Mouse (Mus musculus) gastrocnemius, postnatal 25 days (tissue): ENCODE data around the gene Mtmr4. TPM values are rescaled to one million over a fixed set of nuclear protein-coding genes. Genes with fewer than 3 reads are reported as not detected.

ENCODE experiments used
- DNase-seq: peaks from one replicate; pipeline ENCODE4 v3.0.0; 2022
- total RNA-seq, 2 experiments: library from RNA; stranded (reverse); gene quantifications; 1 replicate in 1 of 2; 2 replicates in 1 of 2; pipeline ENCODE4 v1.2.3; 2021

Mtmr4 gene
- total RNA-seq, 2 experiments from 2014 or later = 9.9 to 13.0 TPM

- no peak for DNase-seq
These were observed 24.0 kb downstream of the Mtmr4 start for GRCm38 (mm10) chr11:87615952-87616351.

DNA sequence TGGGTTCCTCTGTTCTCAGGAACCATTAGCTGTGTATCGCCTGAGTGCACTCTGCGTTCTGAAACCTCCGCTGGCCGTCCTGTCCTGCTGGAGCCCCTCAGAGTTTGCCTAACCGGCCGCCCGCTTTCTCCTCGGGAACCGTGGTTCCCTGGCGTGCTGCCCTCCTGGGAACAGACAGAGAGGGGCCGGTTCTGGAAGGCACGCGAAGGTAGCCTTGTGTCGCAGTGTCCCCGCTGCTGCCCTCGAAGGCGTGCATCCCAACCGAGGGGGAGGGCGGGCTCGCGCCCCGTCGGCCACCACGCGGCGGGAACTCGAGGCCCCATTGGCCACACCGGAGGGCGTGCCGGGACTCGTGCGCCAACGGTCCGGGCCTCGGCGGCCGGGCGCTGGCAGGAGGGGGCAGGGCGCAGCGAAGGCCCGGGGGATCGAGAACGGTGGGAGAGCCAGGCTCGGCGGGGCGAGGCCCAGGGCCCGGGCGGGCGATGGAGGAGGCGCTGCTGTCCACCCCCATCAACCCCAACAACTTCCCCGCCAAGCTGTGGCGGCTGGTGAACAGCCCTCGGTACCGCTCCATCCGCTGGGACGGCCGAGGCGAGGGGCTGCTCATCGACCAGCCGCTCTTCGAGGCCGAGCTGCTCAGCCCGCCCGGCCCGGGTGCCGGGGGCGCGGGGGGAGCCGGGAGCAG lies 25.0 kb downstream of the Mtmr4 start, which contains the start of gene Hsf5:
TSS of gene Hsf5 (plus strand) at position 375 of the 685 bp plus-strand sequence.
- DNase-seq = no peak

DNA sequence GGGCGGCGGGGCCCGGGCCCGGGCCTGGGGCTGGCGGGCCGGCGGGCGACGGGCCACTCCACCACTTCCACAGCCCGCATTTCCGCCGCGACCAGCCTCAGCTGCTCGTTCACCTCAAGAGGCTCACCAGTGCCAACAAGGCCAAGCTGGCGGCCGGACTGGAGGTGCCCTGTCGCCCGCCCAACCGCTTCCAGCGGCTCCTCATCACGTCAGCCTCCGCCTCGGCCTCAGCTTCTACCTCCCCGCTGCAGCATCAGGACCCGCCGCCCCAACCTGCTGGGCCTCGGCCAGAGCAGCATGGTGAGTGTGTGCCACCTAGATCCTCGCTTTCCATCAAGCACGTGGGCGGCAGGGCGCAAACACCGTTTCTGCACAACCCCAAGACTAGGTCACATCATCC lies 25.6 kb downstream of the Mtmr4 start:
- DNase-seq = no peak

DNA sequence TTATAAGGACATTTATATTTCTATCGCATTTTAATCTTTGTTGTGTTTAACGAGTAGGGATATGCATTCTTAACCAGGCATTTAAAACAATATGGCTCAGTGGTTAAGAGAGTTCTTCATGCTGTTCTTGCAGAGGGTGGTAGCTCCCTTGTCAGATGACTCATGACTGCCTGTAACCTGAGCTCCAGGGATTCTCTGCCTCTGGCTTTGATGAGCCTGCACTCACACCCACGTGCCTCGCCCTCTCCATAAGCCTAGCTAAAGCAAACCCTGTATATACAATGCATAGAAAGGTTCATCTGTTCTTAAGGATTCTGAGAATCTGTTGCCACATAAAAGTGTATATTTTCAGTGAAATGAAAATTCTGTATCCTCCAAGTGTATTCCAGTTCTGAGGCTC lies 31.2 kb downstream of the Mtmr4 start:
- no peak for DNase-seq

DNA sequence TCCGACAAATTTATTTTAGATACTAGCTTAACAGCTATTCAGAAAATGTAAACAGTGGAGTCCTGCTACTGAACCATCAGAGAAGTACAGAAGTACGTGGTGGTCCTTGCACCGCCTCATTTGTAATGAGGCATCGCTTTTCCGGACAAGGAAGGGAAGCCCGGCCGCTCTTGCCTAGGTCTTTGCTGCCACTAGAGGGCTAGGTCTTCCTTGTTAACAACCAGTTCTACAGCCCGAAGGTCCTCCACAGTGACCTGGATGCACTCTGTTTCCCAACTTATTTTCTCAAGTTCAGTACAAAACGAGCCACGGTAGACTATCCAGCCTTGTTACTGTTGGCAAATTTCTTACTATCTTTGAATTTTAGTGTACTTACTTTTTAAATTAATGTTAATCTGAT lies 37.9 kb downstream of the Mtmr4 start:
- no peak for DNase-seq

DNA sequence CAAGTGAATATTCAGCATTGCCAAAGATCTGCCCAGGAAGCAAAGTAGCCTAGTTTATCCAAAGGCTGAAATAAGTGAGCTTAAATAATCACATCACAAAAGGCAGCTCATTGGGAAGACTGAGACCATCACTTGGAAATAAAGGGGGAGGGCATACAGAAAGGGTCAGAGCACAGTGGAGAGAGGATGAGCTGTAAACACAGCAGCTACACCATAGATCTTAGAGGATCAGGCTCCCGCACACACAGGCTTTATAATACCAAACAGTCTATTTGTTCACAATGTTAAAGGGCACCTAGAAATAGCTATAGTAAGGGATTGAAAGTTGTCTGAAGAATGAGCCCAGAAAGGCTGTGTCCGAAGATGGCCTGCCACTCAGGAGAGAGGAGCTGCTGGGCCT lies 46.8 kb downstream of the Mtmr4 start:
- no peak for DNase-seq

GRCm38 (mm10) chr11:87639206-87639605 lies 47.2 kb downstream of the Mtmr4 start:
- peak; percentile 31 for DNase-seq

GRCm38 (mm10) chr11:87642865-87643264 lies 50.9 kb downstream of the Mtmr4 start:
- DNase-seq = no peak

- no peak for DNase-seq
These were observed 62.7 kb downstream of the Mtmr4 start for GRCm38 (mm10) chr11:87654693-87655092.

- no peak for DNase-seq
These were observed 67.3 kb downstream of the Mtmr4 start for GRCm38 (mm10) chr11:87659216-87659615.

DNA sequence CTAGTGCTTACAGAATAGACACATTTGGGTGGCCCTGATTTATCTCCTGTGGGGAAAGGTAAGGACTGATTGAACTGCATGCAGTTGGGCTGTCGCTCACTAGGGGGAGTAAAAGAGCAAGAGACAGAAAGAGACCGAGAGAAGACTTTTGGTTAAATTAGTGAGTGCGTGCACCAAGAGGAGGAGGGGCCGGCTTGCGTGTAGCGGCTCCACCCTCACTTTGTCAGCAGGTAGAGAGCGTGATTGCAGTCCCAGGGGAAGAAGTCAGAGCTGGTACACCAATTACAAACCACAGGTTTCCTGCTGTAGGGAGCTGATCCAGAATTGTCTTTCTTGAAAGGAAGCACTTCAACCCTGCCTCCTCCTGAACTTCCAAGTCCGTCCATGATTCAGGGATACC lies 70.4 kb downstream of the Mtmr4 start, which contains the start of gene Rnf43:
TSS of gene Rnf43 (plus strand) at position 316 of the 400 bp plus-strand sequence.
- DNase-seq = peak; percentile 51

GRCm38 (mm10) chr11:87662822-87663221 lies 70.9 kb downstream of the Mtmr4 start:
- DNase-seq = no peak

DNA sequence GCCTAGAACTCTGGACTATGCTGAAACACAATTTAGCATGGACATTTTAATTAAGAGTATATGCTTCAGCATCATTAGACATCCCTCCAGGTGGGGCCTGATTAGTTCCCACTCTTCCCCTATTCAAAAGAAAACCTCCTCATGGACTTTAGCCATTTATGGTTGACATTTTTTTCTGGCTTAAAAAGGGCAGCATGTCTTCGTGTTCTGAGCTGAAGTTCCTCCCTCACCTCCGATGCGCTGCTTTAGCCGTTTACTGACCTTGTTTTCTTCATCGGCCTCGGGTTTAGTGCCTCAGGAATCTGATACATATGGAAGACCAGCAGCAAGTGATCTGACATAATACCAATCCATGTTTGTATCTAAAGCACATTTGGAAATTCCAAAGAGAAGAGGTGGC lies 72.0 kb downstream of the Mtmr4 start:
- DNase-seq = no peak

GRCm38 (mm10) chr11:87664521-87664920 lies 72.6 kb downstream of the Mtmr4 start:
- no peak for DNase-seq

DNA sequence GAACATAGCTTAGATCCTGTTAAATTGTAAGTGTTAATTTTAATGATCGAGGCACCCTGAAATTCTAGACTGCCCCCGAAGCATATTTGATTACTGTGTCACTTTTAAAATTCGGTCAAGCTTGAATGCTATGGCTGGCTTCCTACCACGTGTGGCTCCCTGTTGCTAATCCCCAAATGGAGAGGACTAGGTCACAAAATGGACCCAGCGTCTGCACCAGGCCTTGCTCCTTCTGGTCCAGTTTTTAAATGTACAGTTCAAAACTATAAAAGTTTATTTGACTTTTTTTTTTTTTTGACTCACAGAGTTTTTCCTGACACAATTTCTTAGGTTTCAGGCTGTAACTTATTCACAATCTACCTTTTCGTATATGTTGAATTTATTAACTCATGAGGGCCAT lies 73.3 kb downstream of the Mtmr4 start:
- no peak for DNase-seq

DNA sequence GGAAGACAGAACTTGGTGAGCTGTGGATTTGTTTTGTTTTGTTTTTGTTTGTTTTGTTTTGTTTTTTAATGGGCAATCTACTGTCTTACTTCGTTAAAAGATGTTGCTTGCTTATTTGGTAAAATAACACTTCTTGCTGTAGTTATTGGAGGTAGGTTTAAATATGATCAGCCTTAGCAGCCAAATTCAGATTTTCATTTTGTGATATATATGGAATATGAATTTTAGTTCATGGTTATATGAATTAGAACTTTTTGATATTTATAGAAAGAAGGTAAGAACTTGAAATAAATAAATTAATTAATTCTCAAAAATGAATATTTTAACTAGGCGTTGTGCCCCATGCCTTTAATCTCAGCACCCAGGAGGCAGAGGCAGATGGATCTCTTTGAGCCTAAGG lies 73.7 kb downstream of the Mtmr4 start:
- DNase-seq = no peak

Other genes with a start within 250 kb of the Mtmr4 start
- gene Ppm1e, start 233.1 kb upstream of the Mtmr4 start, total RNA-seq = under 1 TPM; 0.59 to 0.67 TPM
- gene Rad51c, start 187.2 kb upstream of the Mtmr4 start, total RNA-seq = under 1 TPM; 0.15 to 0.51 TPM
- under 1 TPM in 1 of 2 experiments, not detected in 1; 0.27 TPM for gene Tex14, start 187.1 kb upstream of the Mtmr4 start, total RNA-seq
- gene Gm11492, start 25.5 kb upstream of the Mtmr4 start, total RNA-seq = not detected
- gene Sept4, start 23.3 kb upstream of the Mtmr4 start, total RNA-seq = 10 to 100 TPM; 10.9 to 14.7 TPM
- not detected for gene Hsf5, start 25.0 kb downstream of the Mtmr4 start, total RNA-seq
- under 1 TPM in 1 of 2 experiments, not detected in 1; 0.40 TPM for gene Rnf43, start 70.6 kb downstream of the Mtmr4 start, total RNA-seq
- gene Supt4a, start 145.4 kb downstream of the Mtmr4 start, total RNA-seq = 10 to 100 TPM; 31.6 to 31.7 TPM
- gene Tspoap1, start 168.4 kb downstream of the Mtmr4 start, total RNA-seq = under 1 TPM in 1 of 2 experiments, not detected in 1; 0.08 TPM
- gene Mpo, start 201.4 kb downstream of the Mtmr4 start, total RNA-seq = not detected
- gene Lpo, start 236.1 kb downstream of the Mtmr4 start, total RNA-seq = not detected